Mouse (Mus musculus): Measurements from ENCODE around the gene Gm28053. TPM values are rescaled to one million over a fixed set of nuclear protein-coding genes. Genes with fewer than 3 reads are reported as not detected.
"Not testable (repeated sequence)": the region's sequence is repeated elsewhere in the genome, so short reads cannot be mapped to it uniquely, and the experiment has no call there.

The Gm28053 gene
- not detected in 2 replicates for total RNA-seq (2015)
- 20.7 and 26.7 TPM in 2 replicates for total RNA-seq (2017)

DNA sequence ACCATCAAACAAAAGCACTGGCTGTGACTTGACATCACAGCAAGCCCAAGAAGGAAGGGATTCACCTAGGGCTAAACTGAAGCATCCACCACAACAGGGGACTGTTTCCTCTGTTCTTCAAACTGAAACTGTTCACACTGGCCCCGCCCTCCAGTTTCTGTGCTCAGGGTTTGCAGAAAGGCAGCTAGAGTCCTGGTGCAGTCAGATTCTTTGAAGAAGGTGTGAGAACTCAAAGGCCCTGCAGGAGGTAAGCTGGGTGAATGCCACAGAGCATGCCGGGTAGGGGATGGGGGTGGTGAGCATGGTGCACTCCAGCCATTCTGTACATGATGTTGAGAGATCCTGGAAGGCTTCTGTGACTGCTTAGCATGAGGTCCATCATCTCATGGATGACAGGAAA lies at the start of gene Gm28053, which contains the start of gene Gimap7:
Gm28053 (plus strand) TSS at position 153 of the 400 bp plus-strand sequence.
Gimap7 (plus strand) TSS at position 167 of the 400 bp plus-strand sequence.
- peak; percentile 55 for ATAC-seq (replicated peaks; ENCODE audit: poor library complexity)

DNA sequence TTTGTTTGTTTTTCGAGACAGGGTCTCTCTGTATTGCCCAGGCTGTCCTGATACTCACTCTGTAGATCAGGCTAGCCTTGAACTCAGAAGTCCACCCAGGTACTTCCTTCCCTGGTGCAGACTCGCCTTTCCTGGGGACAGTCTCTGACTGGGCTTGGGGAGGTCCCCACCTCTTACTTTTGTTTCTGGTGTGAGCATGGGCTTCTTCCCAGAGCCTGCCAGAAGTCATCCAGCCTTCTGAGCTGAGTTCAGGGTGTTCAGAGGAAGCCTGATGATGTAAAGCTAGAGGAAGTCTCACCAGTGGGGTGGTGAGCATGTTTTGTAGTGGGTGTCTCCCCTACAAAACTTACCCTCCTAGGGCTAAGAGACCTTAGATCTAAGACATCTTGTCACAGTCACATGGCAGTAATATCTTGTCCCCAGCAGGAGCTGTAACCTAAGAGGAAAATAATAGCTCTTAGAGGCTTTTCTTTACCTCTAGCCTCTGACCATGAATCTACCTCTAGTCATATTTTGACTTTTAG lies 48.9 kb upstream of the Gm28053 start:
- no peak for ATAC-seq (replicated peaks; ENCODE audit: poor library complexity)

DNA sequence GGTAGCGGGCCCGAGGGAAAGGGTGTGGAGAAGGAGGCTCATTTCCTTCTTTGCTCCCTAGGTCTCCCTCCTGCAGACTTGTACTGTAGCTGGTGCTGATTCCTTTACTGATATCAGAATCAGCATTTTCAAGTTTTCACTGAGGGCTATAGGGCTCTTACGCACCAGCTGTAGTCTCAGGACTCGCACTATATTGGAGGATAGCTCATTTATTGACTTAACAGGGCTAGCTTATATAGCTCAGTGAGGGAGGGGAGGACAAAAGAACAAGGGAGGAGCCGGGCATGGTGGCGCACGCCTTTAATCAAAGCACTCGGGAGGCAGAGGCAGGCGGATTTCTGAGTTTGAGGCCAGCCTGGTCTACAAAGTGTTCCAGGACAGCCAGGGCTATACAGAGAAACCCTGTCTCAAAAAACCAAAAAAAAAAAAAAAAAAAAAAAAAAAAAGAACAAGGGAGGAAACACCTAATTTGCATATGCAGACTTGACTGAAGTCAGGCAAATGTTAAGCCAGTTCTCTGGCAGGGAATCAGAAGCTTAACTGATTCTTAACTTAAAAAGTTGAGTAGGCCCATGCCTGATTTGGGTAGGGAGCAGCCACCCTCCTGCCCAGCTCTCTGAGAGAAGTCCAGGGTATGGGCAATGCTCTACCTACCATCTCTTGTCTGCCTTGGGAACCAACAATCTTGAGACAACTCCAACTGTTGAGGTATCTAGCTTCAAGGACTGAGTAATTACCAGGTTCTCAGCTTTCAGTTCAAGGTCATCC lies 43.9 kb upstream of the Gm28053 start:
- ATAC-seq (replicated peaks; ENCODE audit: poor library complexity): no peak

DNA sequence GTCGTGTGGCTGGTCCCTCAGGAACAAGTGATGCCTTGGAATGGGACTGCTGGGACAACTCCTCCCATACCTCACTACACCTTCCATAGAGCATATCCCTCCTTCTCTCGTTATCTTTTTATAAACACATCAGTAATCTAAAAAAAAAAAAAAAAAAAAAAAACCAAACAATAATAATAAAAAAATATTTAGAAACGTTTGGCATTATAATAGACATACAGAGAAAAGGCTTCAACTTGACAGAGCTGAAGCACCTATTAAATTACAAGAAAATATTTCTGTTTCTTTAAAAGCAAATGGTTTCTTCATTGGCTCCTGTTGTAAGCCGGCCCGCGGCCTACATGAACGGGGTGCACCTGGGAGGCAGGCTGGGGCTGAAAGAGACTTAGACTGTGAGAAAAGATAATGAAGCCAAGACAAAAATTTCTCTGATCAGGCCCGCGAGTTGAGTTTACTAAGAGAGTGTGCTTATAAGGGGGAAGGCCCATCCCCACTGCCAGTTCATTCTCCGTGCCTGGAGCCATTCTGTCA lies 42.9 kb upstream of the Gm28053 start:
- ATAC-seq (replicated peaks; ENCODE audit: poor library complexity): no peak

DNA sequence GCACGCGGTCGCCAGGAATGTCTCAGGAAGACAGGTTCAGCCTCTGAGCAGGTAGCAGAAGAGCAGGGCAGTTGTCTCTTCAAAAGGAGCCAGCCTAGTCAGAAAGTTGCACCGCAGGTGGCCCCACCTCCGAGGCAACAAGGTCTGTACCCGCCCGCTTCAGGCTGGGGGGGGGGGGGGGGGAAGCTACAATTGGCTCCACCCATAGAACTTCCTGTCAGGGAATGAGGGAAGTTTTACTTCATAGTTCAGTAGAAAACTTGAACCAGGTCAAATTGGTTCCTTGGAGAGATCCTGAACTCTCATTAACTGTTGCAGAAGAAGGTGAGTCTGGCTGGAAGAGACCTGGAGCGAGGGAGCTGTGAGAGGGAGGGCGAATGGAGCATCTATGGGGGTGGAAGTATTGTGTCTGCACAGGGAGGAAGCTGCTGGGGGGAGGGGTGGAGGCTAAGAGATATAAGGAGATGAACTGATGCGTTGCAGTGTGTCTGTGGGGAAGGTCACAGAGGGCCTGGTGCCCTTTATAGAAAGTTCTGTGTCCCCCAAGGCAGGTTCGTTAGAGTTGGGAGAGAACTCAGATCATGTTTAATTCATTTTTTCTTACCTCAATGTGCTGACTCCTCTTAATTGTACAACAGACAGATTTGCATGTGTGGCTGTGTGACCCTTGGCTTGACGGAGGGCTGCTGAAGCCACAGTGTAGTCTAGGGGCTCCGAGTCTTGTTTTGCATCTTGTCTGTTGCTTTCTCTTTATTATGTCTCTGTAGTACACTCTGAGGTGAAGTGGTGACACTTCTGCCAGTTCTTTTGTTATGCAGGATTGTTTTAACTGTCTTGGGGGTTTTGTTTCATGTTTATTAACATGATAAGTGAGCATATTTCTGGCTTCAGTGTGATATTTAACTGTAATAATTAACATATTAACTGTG lies 42.2 kb upstream of the Gm28053 start, which contains the start of gene Gimap9:
Gimap9 (plus strand) TSS at position 199 of the 929 bp plus-strand sequence.
- peak; percentile 80 for ATAC-seq (replicated peaks; ENCODE audit: poor library complexity)

DNA sequence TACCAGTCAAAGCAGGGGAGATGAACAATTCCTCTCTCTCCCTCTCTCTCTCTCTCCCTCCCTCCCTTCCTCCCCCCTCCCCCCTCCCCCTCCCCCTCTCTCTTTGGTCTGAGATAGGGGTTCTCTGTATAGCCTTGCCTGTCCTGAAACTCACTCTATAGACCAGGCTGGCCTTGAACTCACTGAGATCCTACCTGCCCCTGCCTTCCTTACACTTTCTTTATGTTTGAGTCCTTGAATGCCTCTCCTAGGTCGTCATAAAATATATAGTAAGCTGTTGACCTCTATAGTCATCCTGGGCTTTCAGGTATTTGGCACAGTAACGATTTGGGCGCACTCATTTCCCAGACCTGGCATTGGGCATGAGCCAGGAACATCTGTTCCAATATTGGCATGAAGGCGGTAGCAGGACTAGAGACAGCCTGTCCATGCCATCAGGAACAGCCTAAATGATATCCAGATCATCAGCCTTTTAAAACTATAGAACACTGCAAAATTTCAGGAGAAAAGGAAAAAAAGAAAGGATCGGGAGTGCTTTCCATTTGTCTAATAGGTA lies 41.5 kb upstream of the Gm28053 start:
- ATAC-seq (replicated peaks; ENCODE audit: poor library complexity): no peak

DNA sequence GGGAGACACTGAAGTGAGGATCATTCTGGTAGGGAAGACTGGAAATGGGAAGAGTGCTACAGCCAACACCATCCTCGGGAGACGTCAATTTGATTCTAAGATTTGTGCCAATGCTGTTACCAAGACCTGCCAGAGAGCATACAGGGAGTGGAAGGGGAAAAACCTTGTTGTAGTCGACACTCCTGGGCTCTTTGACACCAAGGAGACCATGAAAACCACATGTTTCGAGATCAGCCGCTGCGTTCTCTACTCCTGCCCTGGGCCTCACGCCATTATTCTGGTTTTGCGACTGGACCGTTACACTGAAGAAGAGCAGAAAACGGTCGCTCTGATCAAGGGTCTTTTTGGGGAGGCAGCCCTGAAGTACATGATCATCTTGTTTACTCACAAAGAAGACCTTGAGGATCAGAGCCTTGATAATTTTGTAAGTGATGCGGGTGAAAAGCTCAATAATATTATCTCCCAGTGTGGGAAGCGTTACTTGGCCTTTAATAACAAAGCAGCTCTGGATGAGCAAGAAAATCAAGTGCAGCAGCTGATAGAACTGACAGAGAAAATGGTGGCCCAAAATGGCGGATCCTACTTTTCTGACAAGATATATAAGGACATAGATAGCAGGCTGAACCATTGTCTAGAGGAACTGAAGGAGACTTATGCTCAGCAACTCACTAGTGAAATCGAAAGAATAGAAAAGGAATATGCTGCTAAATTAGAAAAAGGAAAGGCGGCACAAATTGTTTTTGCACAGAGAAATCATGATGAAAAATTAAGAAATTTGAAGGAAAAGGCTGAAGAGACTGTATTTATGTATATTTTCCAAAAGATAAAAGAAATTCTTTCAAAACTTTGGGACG lies 40.7 kb upstream of the Gm28053 start:
- no peak for ATAC-seq (replicated peaks; ENCODE audit: poor library complexity)

DNA sequence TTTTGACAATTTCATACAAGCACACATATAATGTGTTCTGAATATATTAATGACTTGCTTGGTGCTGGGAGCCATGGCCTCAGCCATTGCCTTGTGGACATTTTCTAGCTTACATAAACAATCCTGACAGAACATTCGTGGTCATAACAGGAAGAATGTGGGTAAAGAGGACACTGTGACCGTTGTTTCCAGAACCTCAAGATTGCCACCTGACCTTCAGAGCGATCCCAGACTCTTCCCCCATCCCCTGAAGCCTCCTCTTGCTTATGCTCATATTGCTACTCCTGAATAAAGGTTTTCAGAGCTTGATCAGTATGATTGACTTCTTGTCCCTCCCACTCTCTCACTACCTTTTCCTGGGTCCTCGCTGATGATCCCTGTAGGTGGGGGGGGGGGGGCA lies 40.0 kb upstream of the Gm28053 start:
- ATAC-seq (replicated peaks; ENCODE audit: poor library complexity): no peak

DNA sequence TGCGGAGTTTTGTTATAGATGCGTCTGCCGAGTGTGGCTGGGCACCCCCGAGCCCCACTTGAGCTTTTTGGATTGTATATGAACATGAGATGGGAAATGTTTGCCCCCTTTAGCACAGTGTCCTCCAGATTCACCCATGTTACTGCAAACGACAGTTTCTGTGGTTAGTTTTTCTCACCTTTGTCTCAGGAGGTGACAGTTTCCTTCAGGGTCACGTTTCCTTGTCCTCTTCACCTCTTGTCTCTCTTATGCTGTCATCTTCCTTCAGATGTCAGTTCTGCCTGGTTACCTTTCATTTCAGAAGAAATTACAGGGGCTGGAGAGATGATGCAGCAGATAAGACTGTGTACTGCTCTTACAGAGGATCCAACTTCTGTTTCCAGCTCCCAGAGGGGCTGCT lies 38.7 kb upstream of the Gm28053 start:
- ATAC-seq (replicated peaks; ENCODE audit: poor library complexity): no peak

DNA sequence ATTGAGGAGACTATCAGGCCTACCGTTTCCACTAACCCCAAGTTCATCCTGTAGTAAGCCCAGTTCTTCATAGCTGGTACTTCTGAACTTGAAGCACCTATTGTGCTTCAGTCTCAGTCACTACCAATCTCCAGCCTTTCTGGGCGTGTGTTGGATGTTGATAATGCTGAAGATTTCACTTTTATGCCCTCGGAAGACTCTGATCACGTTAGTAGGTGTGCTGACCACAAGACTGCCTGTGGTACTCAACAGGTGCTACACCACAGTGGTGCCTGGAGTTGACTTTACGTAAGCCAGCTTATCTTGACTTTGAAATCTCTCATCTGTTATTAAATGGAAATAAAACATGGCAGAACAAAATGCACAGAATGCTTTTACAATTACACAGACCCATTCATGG lies 38.0 kb upstream of the Gm28053 start:
- ATAC-seq (replicated peaks; ENCODE audit: poor library complexity): no peak

DNA sequence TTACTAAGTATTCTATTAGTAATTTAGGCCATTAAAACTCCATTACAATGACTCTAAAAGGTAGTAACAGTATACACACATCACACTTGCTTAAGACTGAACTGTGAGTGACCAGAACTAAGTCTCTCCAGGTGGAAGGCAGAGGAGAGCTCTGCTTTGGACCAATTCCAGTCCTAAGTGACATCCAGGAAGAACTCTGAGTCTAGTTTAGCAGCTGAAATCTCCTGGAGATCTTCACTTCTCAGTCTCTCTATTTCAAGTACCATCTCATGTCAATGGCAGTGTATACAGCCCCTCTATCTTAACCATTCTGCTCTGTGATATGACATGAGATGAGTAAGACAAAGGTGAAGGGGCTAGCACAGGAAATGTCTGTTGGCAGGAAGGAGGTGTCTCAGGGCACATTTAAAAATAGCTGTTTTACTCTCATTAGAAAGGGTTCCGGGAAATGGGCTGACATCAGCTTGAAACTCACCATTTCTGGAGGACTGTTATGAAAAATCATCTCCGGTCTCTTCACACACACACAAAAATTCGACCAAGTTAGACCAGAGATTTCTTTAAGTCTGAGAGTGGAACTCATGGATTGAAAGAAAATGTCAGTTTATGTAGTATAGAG lies 36.8 kb upstream of the Gm28053 start:
- no peak for ATAC-seq (replicated peaks; ENCODE audit: poor library complexity)

DNA sequence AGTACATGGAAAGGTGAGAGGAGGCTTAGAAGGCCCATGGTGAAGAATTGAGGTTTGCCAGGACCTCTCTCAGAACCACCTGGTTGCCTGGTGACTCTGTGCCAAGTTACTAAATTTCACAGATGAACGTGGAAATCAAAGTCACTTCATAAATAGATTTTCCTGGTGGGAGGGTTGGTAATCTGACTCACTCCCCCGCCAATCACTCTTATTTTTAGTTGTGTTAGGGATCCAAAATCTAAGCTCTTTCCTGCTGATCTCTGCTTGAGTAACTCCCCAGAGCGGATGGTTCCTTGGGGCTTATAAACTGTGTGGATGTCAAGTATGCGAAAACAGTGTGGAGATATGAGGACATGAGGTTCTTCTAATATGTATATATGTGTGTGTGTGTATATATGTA lies 36.1 kb upstream of the Gm28053 start:
- ATAC-seq (replicated peaks; ENCODE audit: poor library complexity): no peak

DNA sequence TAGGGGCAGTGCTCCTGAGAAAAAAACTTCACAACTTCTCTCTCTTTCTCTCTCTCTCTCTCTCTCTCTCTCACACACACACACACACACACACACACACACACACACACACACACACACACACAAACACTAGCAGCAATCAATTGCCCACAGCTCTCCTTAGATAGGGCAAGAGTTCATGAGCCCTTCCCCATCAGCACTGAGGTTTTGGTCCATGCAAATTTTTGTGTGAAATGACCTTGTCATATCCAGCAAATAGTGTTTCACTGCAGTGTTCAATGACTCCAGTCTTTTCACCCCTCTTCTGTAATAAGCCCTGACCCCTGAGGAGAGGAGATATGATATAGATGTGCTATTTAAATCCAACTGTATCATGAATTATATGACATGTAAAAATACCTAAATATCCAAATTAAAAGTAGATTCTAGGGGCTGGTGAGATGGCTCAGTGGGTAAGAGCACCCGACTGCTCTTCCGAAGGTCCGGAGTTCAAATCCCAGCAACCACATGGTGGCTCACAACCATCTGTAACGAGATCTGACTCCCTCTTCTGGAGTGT lies 35.1 kb upstream of the Gm28053 start:
- ATAC-seq (replicated peaks; ENCODE audit: poor library complexity): not testable (repeated sequence)

DNA sequence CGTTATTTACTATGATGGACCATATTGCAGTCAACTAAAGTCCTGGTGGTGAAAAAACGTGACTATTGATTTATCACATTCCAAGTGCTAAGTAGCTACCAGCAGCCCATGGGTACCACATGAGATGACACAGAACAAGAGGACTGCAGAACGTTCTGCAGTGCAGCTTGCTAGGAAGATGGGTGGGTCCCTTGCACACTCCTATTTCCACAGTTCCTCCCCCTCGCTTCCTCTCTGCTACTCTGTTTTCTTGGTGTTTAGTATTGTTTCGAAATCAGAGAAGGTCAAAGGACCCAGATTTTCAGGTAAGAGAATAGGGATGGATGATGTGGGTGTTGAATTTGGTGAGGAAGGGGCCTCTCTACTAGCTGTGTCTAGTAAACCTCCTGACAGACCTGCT lies 34.1 kb upstream of the Gm28053 start, which contains the start of gene Gimap4:
Gimap4 (plus strand) TSS at position 231 of the 400 bp plus-strand sequence.
- ATAC-seq (replicated peaks; ENCODE audit: poor library complexity): 0 out of 2 replicates have a peak, but pooled peaks have one; percentile 23

DNA sequence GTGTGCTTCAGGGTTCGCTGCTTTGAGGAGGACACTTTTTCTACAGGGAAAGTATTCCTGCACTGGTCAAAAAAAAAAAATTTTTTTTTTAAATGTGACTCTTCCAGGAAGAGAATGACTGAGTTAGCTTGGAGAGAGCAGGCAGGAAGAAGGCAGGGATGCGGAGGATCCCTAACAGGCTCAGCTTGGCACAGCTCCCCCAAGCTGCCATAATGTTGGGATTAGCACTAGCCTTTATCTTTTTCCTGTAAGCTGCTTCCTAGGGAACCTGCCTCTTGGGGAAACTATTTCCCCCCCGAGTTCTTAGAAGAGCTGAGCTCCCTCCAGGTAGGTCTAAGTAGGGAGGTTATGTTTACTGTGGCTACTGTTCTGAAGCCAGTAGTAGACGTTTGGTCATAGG lies 33.6 kb upstream of the Gm28053 start:
- ATAC-seq (replicated peaks; ENCODE audit: poor library complexity): no peak

DNA sequence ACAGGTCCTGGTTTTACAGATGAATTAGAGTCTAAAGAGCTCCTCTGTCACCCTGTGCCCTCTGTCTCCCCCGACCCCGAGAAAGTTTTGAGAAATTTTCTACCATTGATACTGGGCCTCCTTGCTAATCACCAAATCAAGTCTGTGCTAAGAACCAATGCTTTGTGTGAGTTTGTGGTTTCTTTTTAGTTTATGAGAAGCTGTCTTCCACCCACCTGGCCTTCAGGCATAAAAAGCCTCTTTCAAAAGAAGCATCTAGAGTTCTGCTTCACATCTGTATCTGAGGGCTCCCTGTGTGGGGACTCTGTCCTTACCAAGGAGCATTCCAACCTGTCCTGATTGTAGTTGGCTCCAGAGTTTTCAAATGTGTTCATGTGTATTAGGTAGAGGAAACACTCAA lies 33.2 kb upstream of the Gm28053 start:
- ATAC-seq (replicated peaks; ENCODE audit: poor library complexity): no peak

DNA sequence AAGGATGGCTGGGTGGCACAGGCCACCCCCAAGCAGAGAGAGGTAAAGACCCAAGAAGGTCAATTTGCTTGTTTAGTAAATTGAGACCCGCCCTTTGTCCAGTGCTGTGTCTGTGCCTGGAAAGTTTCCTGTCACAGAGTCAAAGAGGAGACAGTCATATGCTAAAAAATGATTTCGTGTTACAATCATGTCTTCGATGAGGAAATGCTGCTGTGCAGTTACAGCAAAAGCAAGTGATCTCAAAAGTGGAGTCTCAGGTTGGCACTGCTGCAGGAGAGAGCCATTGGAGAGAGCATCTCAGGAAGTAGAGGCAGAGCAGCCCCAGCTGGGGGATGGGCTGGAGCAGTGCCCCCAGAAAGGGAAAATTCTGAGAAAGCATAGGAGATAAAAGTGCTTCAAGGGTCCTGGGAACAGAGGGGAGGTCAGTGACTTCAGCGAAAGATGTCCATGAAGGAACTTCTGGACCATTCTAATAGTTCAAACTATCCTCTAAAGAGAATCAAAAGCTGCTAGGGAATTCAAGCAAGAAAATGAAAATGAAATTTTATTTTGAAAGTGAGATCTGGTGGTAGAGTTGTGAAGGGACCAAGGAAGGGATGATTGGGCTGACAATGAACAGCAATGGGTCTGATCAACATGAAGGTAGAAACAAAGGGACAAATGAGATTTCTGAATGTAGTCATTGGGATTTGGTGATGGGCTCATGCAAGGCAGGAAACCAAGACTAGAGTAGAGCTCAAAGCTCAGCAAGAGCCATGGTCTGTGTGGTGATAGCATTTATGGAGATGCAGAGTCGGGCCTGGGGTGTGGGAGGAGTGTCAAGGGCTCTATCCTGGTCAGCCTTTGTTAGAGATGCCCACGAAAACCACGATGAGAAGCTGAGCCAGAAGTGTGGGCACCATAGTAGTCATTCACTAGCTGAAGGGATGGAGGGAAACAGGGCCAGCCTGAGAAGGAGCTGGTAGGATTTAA lies 32.4 kb upstream of the Gm28053 start:
- no peak for ATAC-seq (replicated peaks; ENCODE audit: poor library complexity)

DNA sequence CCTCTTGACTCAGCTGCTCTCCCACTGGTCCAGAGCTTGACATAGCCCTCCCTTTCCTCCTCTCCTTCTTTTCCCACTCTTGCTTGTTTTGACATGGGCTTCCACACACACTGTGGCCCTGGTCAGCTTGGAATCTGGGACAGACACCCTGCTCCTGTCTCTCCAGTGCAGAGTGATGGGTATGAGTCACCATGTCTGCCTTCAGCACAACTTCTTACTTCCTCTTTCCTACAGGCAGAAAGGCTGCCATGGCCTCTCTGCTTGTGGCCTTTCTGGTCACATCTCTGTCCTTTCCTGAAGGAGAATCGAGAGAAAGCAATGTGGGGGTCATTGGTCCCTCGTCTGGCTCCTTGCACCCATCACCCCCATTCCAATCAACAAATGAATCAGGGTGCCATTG lies 31.3 kb upstream of the Gm28053 start:
- ATAC-seq (replicated peaks; ENCODE audit: poor library complexity): peak; percentile 95

Data from megakaryocyte progenitor cell, adult 5-6 weeks (primary cell).